Mouse (Mus musculus) cerebellum, adult 2 months (tissue): ENCODE measurements around the gene Itpr1. TPM values are rescaled to one million over a fixed set of nuclear protein-coding genes. Genes with fewer than 3 reads are reported as not detected.

Experiments used
- DNase-seq, 2 experiments: peaks; one replicate each; pipeline ENCODE4 v3.0.0; 2021
- H3K27ac ChIP-seq: fragments of 200-500 bp; 2 replicates; pipeline ENCODE4 v1.5.1; 2012; ENCODE audit warnings: low read length, control low read depth, inconsistent platforms; ENCODE audit not compliant: insufficient read depth
- H3K27me3 ChIP-seq: fragments of 200-500 bp; 2 replicates; pipeline ENCODE4 v1.6.1; 2012; ENCODE audit warnings: inconsistent platforms, mild to moderate bottlenecking, low read length, moderate library complexity; ENCODE audit not compliant: control insufficient read depth, insufficient read depth
- H3K4me1 ChIP-seq: fragments of 200-500 bp; 2 replicates; pipeline ENCODE4 v1.6.1; 2011; ENCODE audit warnings: low read length; ENCODE audit not compliant: control insufficient read depth, insufficient read depth
- H3K4me3 ChIP-seq: fragments of 200-500 bp; replicated peaks from 2 replicates; pipeline ENCODE3; 2011; ENCODE audit warnings: mild to moderate bottlenecking, low read depth, low read length, control low read depth; ENCODE audit not compliant: insufficient read depth
- CTCF ChIP-seq: fragments of 200-500 bp; IDR thresholded peaks from 2 replicates; pipeline ENCODE4 v1.5.1; 2011; ENCODE audit warnings: low read depth, mild to moderate bottlenecking, control low read depth, low read length, moderate library complexity, borderline replicate concordance; ENCODE audit not compliant: insufficient read depth
- POLR2A ChIP-seq: fragments of 200-500 bp; IDR thresholded peaks from 2 replicates; pipeline ENCODE4 v1.6.1; 2011; ENCODE audit warnings: low read length, control low read depth, borderline replicate concordance; ENCODE audit not compliant: insufficient read depth
- WGBS: fragments of 180-500 bp; shearing (Covaris S2); methylation state at CpG from one replicate; pipeline ENCODE4 v1.1.7; 2018; 5-methylcytosine and 5-hydroxymethylcytosine counted together
- polyA plus RNA-seq: library from polyadenylated mRNA; depleted of rRNA; stranded (reverse); fragments of >200 nt; gene quantifications from 2 replicates; pipeline ENCODE4 v1.2.3, GENCODE M21; 2012

Gene Itpr1
- polyA plus RNA-seq, 1 experiment = 529 TPM

DNA sequence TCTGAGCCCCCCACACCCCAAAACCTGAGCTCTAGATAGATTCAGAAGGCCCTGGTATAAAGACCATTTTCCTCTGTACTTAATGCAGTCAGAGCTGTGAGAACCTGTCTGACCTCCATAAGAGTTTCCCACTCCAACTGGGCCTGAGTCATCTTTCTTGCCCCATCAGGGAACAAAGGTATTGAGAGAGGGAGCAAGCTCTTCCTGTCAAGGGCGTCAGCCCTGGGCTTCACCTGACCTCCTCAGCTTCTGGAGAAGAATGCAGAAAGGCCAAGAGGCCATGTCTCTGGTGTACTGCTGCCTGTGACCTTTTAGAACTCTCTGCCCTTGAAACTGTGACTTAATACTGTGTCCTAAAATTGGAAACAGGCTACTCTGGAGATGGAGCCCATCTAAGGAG lies 279.1 kb downstream of the Itpr1 start:
- no peak for DNase-seq
- Histone ChIP-seq H3K27me3 (no peaks in the 10 kb centered on the region), H3K4me1 (peaks cover 3% of the 10 kb centered on the region; the same call in 1 of the 2 replicates), H3K4me3 (no peak overlapping the region), H3K27ac (no peak overlapping the region)
- WGBS = 90% methylated on average over 1 of the region's 1 CpGs
- TF ChIP-seq POLR2A (no peak), CTCF (no peak)

DNA sequence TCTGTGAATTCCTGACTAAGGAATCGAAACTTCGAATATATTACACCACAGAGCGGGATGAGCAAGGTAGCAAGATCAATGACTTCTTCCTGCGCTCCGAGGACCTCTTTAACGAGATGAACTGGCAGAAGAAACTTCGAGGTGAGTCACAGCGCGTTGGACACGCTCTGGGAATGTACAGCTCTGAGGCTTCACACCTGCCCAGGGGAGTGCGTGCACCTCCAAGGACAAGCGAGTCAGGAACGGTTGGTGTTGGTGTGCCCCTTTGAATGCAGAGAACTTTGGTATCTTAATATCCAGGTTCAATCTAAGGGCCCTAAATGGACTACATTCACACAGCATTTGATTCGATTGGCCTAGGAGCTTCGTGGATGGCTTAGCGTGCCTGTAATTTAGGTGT lies 280.9 kb downstream of the Itpr1 start:
- no peak for TF ChIP-seq POLR2A
- TF ChIP-seq CTCF = no peak
- WGBS = 89% methylated on average over 16 of the region's 16 CpGs
- H3K27me3 ChIP-seq = no peaks in the 10 kb centered on the region
- no peak overlapping the region for H3K4me3 ChIP-seq
- H3K27ac ChIP-seq = no peak overlapping the region
- no peak for DNase-seq
- H3K4me1 ChIP-seq = peaks cover 3% of the 10 kb centered on the region; the same call in 1 of the 2 replicates

DNA sequence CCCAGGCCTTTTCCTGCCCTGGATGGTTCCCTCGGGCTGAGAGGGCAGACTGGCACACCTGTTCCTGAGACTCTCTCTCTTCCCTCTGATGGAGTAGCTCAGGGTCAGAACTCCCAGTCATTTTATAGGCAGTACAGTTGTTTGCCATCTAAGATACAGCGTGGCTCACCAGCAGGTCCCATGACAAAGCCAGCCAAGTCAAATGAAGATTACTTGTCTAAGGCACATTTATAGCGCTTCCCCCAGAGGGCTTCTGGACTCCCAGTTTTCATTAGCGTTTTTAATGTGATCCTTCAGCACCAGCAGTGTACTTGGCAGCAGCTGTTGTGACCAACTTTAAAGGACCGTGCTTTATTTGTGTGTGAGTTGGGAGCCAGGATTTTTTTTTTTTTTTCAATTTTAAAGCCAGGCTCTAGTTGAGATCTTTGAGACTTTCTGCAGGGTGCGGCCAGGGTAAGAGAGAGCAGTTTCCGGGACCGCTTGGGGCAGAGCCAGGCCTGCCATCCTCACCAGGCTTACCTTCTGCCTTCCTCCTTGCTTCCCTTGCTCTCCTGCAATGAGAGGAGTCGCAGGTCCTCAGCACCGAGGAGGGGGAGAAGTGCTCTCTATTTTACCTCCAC lies 281.4 kb downstream of the Itpr1 start:
- H3K27ac ChIP-seq = no peak overlapping the region
- no peak for DNase-seq
- 23% methylated on average over 10 of the region's 10 CpGs for WGBS

DNA sequence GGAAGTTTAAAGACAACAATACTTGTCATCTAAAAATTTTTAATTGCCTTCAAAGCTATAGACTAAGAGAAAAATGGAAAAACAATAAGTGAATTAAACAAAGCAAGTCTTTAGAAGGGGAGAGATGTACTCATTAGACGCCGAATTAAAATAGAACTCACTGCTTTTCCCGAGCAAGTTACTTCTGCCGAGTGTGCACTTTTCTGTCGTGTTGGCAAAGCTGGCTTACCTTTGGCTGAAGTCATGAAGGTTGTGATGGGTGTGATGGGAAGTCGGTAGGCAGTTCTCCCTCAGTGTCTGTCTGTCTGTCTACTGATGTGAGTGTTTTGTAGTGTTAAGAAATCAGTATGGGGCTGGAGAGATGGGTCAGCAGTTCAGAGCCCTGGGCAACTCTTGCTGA lies 282.1 kb downstream of the Itpr1 start:
- Histone ChIP-seq H3K27ac (no peak overlapping the region), H3K4me1 (peaks cover 3% of the 10 kb centered on the region; the same call in 1 of the 2 replicates), H3K4me3 (no peak overlapping the region), H3K27me3 (no peaks in the 10 kb centered on the region)
- no peak for DNase-seq
- 75% methylated on average over 6 of the region's 6 CpGs for whole genome bisulfite sequencing
- TF ChIP-seq CTCF (no peak), POLR2A (no peak)

More for the DNA sequence above, 281.4 kb downstream of the Itpr1 start:
- no peak for TF ChIP-seq POLR2A
- no peak for TF ChIP-seq CTCF
- Histone ChIP-seq H3K27me3 (no peaks in the 10 kb centered on the region), H3K4me1 (peaks cover 3% of the 10 kb centered on the region; the same call in 1 of the 2 replicates), H3K4me3 (no peak overlapping the region)

DNA sequence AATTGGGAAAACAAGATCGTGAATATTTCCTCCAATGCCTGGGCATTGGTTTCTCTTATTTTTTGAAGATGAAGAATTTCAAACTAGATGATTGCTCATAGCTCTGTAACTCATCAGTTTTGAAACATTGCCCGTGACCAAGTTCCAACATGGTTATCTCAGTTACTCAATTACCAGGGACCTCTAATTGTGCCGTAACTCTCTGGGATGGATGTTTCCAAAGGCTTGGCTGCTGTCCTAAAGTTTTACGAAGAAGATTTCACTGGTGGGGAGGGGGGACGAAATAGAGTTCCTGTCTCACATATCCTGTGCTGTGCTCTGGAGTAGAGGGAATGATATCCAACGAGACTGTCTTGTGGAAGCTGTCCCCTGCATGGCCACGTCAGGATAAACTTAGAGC lies 285.2 kb downstream of the Itpr1 start:
- no peaks in the 10 kb centered on the region for H3K27me3 ChIP-seq
- WGBS = 85% methylated on average over 7 of the region's 7 CpGs
- H3K4me1 ChIP-seq = peaks cover 3% of the 10 kb centered on the region; the same call in 1 of the 2 replicates
- DNase-seq = no peak
- TF ChIP-seq POLR2A = no peak
- TF ChIP-seq CTCF = no peak
- H3K27ac ChIP-seq = no peak overlapping the region
- no peak overlapping the region for H3K4me3 ChIP-seq

DNA sequence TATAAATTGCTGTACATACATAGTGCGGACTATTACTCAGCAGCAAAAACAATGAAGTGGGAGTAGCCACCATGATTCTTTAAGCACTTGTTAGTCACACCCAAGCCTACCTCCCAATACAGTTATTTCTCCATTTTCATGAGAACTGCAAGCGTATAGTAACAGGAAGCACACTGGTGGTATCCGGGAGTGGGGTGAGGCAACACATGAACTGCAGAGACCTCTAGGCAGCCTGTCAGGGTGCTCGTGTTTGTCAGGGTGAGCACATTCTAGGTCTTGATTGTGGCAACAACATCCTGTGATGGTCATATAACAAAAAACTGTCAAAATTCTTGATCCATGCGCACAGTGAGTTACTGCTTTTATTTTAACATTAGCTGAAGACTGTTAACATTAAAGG lies 290.8 kb downstream of the Itpr1 start:
- Histone ChIP-seq H3K27ac (no peak overlapping the region), H3K4me1 (no peaks in the 10 kb centered on the region), H3K4me3 (no peak overlapping the region), H3K27me3 (no peaks in the 10 kb centered on the region)
- 94% methylated on average over 5 of the region's 5 CpGs for WGBS
- no peak for TF ChIP-seq POLR2A
- TF ChIP-seq CTCF = no peak
- no peak for DNase-seq

DNA sequence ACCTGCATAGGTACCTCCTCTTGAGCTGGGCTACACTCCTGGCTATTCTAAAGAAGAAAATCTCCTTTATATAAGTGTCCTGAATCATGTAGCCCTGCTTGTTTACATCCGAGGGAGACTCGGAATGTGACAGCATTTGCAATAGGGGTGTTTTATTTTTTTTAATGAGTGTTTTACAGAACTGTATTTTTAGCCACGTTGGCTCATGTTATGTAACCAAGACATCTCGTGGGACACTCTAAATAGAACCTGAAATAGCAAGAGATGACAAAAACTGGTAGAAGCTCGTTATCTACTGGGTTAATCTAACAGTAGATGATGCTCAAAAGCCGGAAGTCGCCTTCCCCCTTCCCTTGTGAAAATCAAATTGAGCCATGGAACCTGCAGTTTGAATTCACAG lies 291.8 kb downstream of the Itpr1 start:
- 76% methylated on average over 7 of the region's 7 CpGs for WGBS
- Histone ChIP-seq H3K4me1 (peaks cover 5% of the 10 kb centered on the region), H3K27me3 (no peaks in the 10 kb centered on the region), H3K4me3 (no peak overlapping the region), H3K27ac (no peak overlapping the region)
- no peak for DNase-seq
- TF ChIP-seq POLR2A = no peak
- no peak for TF ChIP-seq CTCF

DNA sequence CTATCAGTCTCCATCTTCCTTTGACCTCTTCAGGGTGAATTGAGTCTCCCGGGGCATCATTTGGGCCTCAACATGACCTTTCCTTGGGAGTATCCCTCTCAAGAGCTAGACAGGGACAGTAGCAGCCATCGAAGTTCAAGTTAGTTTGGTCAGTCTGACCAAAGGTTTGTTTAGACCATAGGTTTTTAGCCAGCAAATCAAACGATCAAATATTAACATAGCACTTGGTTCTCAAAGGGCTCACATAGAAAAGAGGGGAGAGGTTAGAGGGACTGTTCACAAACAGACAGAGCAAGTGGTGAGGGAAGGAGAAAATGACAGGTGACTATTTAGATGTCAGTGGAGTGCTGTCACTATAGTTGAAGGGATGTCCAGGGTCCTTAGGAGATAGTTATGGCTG lies 293.3 kb downstream of the Itpr1 start:
- no peak for DNase-seq
- WGBS = 95% methylated on average over 3 of the region's 3 CpGs
- TF ChIP-seq CTCF (no peak), POLR2A (no peak)
- Histone ChIP-seq H3K27me3 (no peaks in the 10 kb centered on the region), H3K27ac (no peak overlapping the region), H3K4me1 (peaks cover 5% of the 10 kb centered on the region), H3K4me3 (no peak overlapping the region)
